Mouse (Mus musculus) cortical plate, adult 2 months (tissue): ENCODE measurements around the gene Ndufs7.

Experiments used
- CTCF ChIP-seq: fragments of 200-500 bp; IDR thresholded peaks from 2 replicates; pipeline ENCODE4 v1.5.1; 2011; ENCODE audit warnings: mild to moderate bottlenecking, control low read depth, low read length; ENCODE audit not compliant: insufficient read depth; ENCODE audit errors: extremely low read depth
- POLR2A ChIP-seq: fragments of 200-500 bp; IDR thresholded peaks from 2 replicates; pipeline ENCODE4 v1.6.1; 2011; ENCODE audit warnings: mild to moderate bottlenecking, low read length, control low read depth; ENCODE audit not compliant: insufficient read depth; ENCODE audit errors: extremely low read depth

- TF ChIP-seq CTCF (no peak), POLR2A (no peak)
Observed at GRCm38 (mm10) chr10:80273847-80274246, 24.9 kb downstream of the Ndufs7 start.
